Mouse (Mus musculus): Measurements from ENCODE around the gene Psmb7.

Gene Psmb7

GRCm38 (mm10) chr2:38542366-38542765, 101.5 kb downstream of the Psmb7 start:
- DNase-seq: no peak

- no peak for DNase-seq
Observed at GRCm38 (mm10) chr2:38541570-38541969, 102.3 kb downstream of the Psmb7 start.

- no peak for DNase-seq
Observed at GRCm38 (mm10) chr2:38541101-38541500, 102.8 kb downstream of the Psmb7 start.

- DNase-seq: no peak
Observed at GRCm38 (mm10) chr2:38540666-38541065, 103.2 kb downstream of the Psmb7 start.

GRCm38 (mm10) chr2:38539677-38540076, 104.2 kb downstream of the Psmb7 start:
- no peak for DNase-seq
